Mouse (Mus musculus): ENCODE results near the gene Zcchc4.

The Zcchc4 gene

DNA sequence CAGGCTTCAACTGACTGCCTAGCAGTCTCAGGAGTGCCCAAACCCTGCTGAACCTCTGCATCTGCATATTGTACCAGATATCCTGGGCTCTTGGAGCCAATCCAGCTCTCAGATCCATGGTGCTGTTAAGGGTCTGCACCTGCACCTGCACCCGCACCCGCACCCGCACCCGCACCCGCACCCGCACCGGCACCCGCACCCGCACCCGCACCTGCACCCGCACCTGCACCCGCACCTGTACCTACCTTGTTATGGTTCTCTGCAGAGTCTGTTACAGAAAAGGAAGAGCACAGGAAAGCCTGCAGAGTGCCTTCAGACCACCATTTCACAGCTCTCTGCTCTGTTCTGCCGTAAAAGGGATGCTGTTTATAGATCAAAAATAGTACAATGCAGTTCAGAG is 96.8 kb downstream of the Zcchc4 start:
- no peak for DNase-seq (ENCODE audit: low read depth, low spot score)
